Comparison of ENCODE assay signal across 26 mouse cellular contexts in genomic region chr17:75416861-75417260, GRCm38 (mm10).
"Had no signal": no experiment of that assay in that cellular context is flagged by ENCODE, and none has a peak within 500 bp of the region (broad histone marks: within the 10 kb centered on the region; RNA-seq: fewer than 3 reads in every experiment).

No protein-coding gene starts in this region.

- H3K36me3 ChIP-seq: heart, embryonic 10.5 days; heart, embryonic 12.5 days; hindbrain, embryonic 10.5 days; hindbrain, embryonic 13.5 days; hindbrain, embryonic 15.5 days; intestine, embryonic 15.5 days; kidney, embryonic 15.5 days; limb, embryonic 10.5 days; limb, embryonic 12.5 days; liver, embryonic 13.5 days; liver, embryonic 15.5 days had no signal

- H3K4me1 ChIP-seq: heart, embryonic 12.5 days; hindbrain, embryonic 10.5 days; hindbrain, embryonic 13.5 days; hindbrain, embryonic 15.5 days; intestine, embryonic 15.5 days; kidney, embryonic 15.5 days; limb, embryonic 10.5 days; limb, embryonic 12.5 days; liver, embryonic 13.5 days; liver, embryonic 15.5 days had no signal

- H3K4me2 ChIP-seq: heart, embryonic 12.5 days; hindbrain, embryonic 13.5 days; hindbrain, embryonic 15.5 days; intestine, embryonic 15.5 days; kidney, embryonic 15.5 days; limb, embryonic 12.5 days; liver, embryonic 11.5 days; liver, embryonic 13.5 days; liver, embryonic 15.5 days had no signal

- H3K27me3 ChIP-seq: heart, embryonic 12.5 days; hindbrain, embryonic 13.5 days; hindbrain, embryonic 15.5 days; intestine, embryonic 15.5 days; kidney, embryonic 15.5 days; limb, embryonic 12.5 days; liver, embryonic 13.5 days; liver, embryonic 15.5 days had no signal

- H3K27ac ChIP-seq: heart, embryonic 10.5 days; hindbrain, embryonic 10.5 days; hindbrain, embryonic 13.5 days; hindbrain, embryonic 15.5 days; intestine, embryonic 15.5 days; kidney, embryonic 15.5 days; kidney, postnatal 0 days; left cerebral cortex, adult 2 months; limb, embryonic 10.5 days; limb, embryonic 12.5 days; liver, embryonic 13.5 days; liver, embryonic 15.5 days had no signal

- H3K9me3 ChIP-seq: hindbrain, embryonic 13.5 days; hindbrain, embryonic 15.5 days; intestine, embryonic 15.5 days; kidney, embryonic 15.5 days; limb, embryonic 10.5 days; liver, embryonic 13.5 days; liver, embryonic 15.5 days had no signal

- DNase-seq: gastrocnemius, postnatal 14 days; gastrocnemius, postnatal 36 days; heart, adult 18-20 months; heart, postnatal 10 days; heart, postnatal 36 days; kidney, adult 2 months; kidney, adult 9 months; kidney, postnatal 14 days; kidney, postnatal 36 days; liver; liver, embryonic 13.5 days had no signal

- ATAC-seq: inflammation-experienced regulatory T-cells, adult 6 months; intestine, embryonic 15.5 days; intestine, postnatal 0 days had no signal

- H3K4me3 ChIP-seq: heart, embryonic 10.5 days; heart, embryonic 12.5 days; hindbrain, embryonic 10.5 days; hindbrain, embryonic 13.5 days; hindbrain, embryonic 15.5 days; intestine, embryonic 15.5 days; kidney, embryonic 15.5 days; left cerebral cortex, adult 2 months; limb, embryonic 10.5 days; limb, embryonic 12.5 days; liver, embryonic 13.5 days; liver, embryonic 15.5 days had no signal

- H3K9ac ChIP-seq: heart, embryonic 12.5 days; hindbrain, embryonic 13.5 days; hindbrain, embryonic 15.5 days; intestine, embryonic 15.5 days; kidney, embryonic 15.5 days; limb, embryonic 12.5 days; liver, embryonic 13.5 days; liver, embryonic 15.5 days had no signal
